ENCODE assay signal across 9 mouse cellular contexts in genomic region chr7:58399651-58400050, GRCm38 (mm10).
DNase-seq lines count a peak whose midpoint lies in the region; ATAC-seq and TF ChIP-seq lines count a peak whose summit lies in the region.
"Had no signal": no experiment of that assay in that cellular context is flagged by ENCODE, and none has a peak within 500 bp of the region (broad histone marks: within the 10 kb centered on the region; RNA-seq: fewer than 3 reads in every experiment).

No protein-coding gene starts in this region.

- H3K4me2 ChIP-seq in limb, embryonic 15.5 days = peak overlapping the region; percentile 48

- H3K27ac ChIP-seq in limb, embryonic 15.5 days = peak overlapping the region; percentile 77
- peak overlapping the region; percentile 55 for H3K27ac ChIP-seq in olfactory bulb, adult 2 months (ENCODE audit: insufficient read depth, low read depth, low read length)

- TF ChIP-seq CTCF in olfactory bulb, adult 2 months (IDR thresholded peaks at IDR 0.05; ENCODE audit: insufficient read depth, low read depth, low read length) = no peak

- ATAC-seq in limb, embryonic 15.5 days (ENCODE audit: insufficient number of reproducible peaks, low FRiP score, low TSS enrichment, low read depth) = no peak

- WGBS in limb, embryonic 15.5 days = 25% methylated on average over 5 of the region's 5 CpGs
- 17% methylated on average over 5 of the region's 5 CpGs for WGBS in olfactory bulb, adult 2 months

- H3K27me3 ChIP-seq in limb, embryonic 15.5 days = no peaks in the 10 kb centered on the region
- H3K27me3 ChIP-seq: CH12.LX had no signal

- no peaks in the 10 kb centered on the region for H3K36me3 ChIP-seq in limb, embryonic 15.5 days

- no peaks in the 10 kb centered on the region for H3K9me3 ChIP-seq in limb, embryonic 15.5 days

- peak overlapping the region; percentile 61 for H3K4me3 ChIP-seq in limb, embryonic 15.5 days
- peak overlapping the region; percentile 9; the same call in 1 of the 2 replicates for H3K4me3 ChIP-seq in olfactory bulb, adult 2 months (ENCODE audit: insufficient read depth, low read depth, low read length)

- TF ChIP-seq POLR2A in olfactory bulb, adult 2 months (IDR thresholded peaks at IDR 0.05; ENCODE audit: insufficient read depth, low read depth, low read length) = no peak

- peak; percentile 10 for DNase-seq in embryo, embryonic 10 days (ENCODE audit: low spot score)
- DNase-seq in embryo, embryonic 9.5 days (ENCODE audit: extremely low spot score) = no peak
- peak; percentile 33 for DNase-seq in thymus, postnatal 0 days (ENCODE audit: low spot score)
- DNase-seq in thymus, adult 18-20 months = no peak
- no peak for DNase-seq in frontal cortex, postnatal 36 days (ENCODE audit: low spot score in 2 of 2)
- no peak for DNase-seq in kidney, adult 11 months

- peak overlapping the region; percentile 14; the same call in 1 of the 2 replicates for H3K9ac ChIP-seq in limb, embryonic 15.5 days

- H3K4me1 ChIP-seq in limb, embryonic 15.5 days = 0 out of 2 replicates have a peak, but pooled peaks cover 6% of the 10 kb centered on the region
- H3K4me1 ChIP-seq in olfactory bulb, adult 2 months (ENCODE audit: control insufficient read depth, insufficient read depth, low read length) = no peaks in the 10 kb centered on the region

Comparison
In these comparisons a context has a peak if more than half of its experiments do, and no peak if none do; other contexts are left out.
1. DNase-seq: peak in embryo, embryonic 10 days (single experiment) and thymus, postnatal 0 days (single experiment); none in embryo, embryonic 9.5 days (single experiment), thymus, adult 18-20 months (0 of 2), frontal cortex, postnatal 36 days (0 of 2) and kidney, adult 11 months (single experiment).